Mouse (Mus musculus) ovary, postnatal 36 days (tissue): ENCODE measurements around the gene Ifnar2.

Experiments used
- DNase-seq: peaks from one replicate; pipeline ENCODE4 v3.0.0; 2022; ENCODE audit warnings: low spot score, mixed read lengths

Ifnar2 gene

GRCm38 (mm10) chr16:91372577-91373472 is at the start of gene Ifnar2:
Gene Ifnar2 (plus strand): TSS chr16:91372783.
- DNase-seq: peak; percentile 84

- no peak for DNase-seq
Measured at GRCm38 (mm10) chr16:91327605-91328004, 45.0 kb upstream of the Ifnar2 start.

DNA sequence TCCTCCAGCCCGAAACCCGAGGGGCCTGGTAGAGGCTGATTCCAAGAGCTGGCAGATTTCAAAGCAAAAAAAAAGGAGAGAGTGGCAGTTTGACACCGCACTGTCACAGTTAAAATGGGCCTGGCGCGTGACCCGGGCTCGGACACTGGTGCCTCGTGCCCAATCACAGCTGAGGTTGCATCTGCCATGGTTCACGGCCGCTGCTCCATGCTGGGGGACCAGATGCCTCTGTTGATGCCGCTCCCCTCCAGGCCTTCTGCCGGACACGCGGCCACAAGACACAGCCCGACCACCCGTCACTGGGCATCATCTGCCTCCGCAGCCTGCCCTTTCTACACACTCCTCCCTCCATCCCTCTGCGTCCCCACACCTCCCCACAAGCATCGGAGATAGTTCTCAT is 43.7 kb upstream of the Ifnar2 start:
- no peak for DNase-seq

DNA sequence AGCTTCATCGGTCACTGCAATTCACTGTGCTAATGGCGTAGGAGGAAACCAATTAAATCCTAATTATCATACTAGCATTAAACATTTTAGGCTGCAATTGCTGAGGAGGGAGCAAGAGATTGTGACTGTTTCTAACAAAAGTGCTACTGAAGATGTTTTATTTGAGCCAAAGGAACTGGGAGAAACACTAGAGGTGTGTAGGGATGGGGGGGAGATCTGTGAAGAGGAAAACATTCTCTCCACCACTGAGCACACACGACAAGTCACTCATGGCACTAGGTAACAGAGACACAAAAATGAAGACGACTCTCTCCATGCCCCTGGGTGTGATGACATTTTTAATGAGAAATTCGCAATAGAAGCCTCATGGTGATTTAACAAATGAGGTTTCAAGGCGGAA is 42.1 kb upstream of the Ifnar2 start:
- no peak for DNase-seq

DNA sequence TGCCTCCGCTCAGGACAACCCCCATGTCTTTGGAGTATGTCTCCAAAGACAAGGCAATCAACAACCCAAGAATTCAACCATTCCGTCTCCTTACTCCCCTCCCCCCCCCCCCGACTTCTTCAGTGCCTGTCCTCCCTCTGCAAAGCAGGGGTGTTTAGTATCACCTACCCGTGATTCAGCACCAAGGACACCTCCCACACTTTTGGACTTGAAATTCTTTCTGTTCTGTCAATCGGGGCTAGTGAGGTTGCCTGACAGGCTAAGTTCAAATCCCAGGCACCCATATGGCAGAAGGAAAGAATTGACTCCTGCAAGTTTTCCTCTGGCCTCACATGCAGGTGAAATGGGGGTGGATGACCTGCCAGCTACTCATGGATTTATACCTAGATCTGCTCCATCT is 41.4 kb upstream of the Ifnar2 start:
- no peak for DNase-seq

DNA sequence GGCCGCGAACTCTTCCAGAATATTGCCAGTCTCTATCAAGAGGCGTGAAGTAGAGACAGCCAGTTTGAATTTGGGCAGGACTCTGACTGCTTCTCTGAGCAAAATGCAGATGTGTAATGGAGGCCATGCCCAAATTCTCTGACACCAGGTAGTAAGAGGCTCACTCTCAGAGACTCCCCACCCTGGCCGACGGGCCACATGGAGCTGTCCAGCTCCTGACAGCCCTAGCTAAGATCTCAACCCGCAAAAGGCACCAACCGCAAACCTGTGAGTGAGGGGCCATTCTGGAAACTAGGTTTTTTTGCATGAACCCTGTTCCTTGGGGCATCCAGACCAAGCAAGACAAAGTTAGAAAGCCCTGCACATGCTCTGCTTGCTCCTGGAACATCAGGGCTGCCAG is 39.7 kb upstream of the Ifnar2 start:
- DNase-seq: no peak

- DNase-seq: no peak
Measured at GRCm38 (mm10) chr16:91334190-91334893, 38.2 kb upstream of the Ifnar2 start.

DNA sequence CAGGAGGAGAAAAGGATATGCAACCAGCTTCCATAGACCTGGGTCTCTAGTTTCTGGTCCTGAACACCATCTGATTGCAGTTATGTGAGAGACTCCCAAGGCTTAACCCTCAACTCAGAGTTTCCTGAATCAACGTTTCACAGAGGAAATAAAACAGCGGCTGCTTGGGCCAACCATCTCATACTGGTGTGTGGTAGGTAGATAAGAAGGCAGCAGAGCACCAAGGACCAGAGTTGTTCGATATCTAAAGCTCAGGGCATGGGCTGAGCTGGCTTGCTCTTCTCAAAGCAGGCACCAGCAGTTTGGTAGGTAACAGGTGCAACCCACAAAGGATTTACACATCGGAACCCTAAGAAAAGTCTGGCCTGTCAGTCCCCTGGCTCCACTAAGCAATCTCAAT is 35.8 kb upstream of the Ifnar2 start:
- DNase-seq: no peak

- no peak for DNase-seq
Measured at GRCm38 (mm10) chr16:91337480-91337879, 35.1 kb upstream of the Ifnar2 start.

- no peak for DNase-seq
Measured at GRCm38 (mm10) chr16:91346491-91346890, 26.1 kb upstream of the Ifnar2 start.

- DNase-seq: no peak
Measured at GRCm38 (mm10) chr16:91347491-91348263, 24.9 kb upstream of the Ifnar2 start.

DNA sequence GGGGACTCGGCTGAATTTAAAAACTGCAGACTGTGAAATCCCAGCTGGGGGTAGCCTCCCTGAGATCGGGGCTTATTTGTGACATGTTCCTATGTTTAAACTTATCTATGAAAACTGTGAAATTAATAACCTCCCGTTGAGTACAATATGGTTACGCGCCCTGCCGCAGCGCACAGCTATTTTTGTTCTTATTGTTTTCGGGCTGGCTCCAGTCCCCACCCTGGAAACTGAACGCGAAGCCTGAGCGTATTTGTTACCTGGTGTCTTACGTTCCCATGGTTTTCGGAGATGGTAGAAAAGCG is 24.4 kb upstream of the Ifnar2 start:
- no peak for DNase-seq

DNA sequence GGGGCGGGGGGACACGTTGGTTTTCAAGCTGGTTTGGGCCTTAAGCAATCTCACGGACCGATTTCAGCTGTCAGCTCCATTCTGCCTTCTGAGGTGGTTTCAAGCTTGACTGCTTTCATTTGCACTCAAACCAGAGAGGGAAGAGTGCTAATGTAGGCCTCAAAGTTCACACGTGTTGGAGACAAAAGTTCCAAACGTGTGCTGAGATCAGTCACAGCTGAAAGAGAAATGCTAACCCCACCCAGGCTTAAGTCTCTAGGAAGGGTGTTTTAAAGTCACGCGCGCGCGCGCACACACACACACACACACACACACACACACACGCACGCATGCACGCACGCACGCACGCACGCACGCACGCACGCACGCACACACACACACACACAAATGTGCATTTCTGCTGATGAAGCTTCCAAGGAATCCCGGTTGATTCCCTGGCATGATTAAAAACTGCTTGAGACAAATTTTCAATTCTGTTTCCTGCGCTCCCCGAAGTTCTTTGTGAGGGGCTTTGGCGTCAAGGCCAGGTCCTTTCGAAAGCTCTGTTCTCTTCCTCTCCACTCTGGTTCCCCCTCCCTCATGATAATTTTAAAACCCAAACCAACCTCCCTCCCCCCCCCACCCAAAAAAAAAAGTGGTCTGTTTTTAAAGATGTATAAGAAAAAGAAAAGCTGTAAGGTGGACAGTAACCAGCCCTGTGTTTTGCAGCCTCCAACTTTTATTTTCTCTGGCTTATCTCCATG is 23.8 kb upstream of the Ifnar2 start:
- DNase-seq: no peak

GRCm38 (mm10) chr16:91352084-91352562 is 20.5 kb upstream of the Ifnar2 start:
- DNase-seq: peak; percentile 32

- no peak for DNase-seq
Measured at GRCm38 (mm10) chr16:91352749-91353148, 19.8 kb upstream of the Ifnar2 start.

- DNase-seq: no peak
Measured at GRCm38 (mm10) chr16:91353177-91353576, 19.4 kb upstream of the Ifnar2 start.

DNA sequence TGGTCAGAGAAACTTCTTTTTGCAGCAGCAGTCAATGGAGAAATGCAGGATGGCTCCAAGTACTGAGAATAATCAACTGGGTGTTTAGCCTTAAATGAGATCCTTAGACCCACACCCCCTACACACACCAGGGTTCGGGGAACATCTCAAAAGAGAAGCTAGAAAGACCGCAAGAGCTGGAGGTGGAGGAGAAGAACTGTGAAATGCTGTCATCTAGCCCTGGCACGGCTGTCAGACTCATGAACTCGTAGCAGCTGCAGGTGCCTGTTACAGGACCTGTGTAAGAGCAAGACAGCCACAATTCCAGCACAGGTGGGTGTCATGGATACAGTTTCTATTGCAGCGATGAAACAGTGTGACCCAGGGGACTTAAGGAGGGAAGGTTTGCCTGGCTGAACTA is 18.9 kb upstream of the Ifnar2 start:
- DNase-seq: no peak

- no peak for DNase-seq
Measured at GRCm38 (mm10) chr16:91354599-91354998, 18.0 kb upstream of the Ifnar2 start.

- no peak for DNase-seq
Measured at GRCm38 (mm10) chr16:91355160-91355559, 17.4 kb upstream of the Ifnar2 start.

DNA sequence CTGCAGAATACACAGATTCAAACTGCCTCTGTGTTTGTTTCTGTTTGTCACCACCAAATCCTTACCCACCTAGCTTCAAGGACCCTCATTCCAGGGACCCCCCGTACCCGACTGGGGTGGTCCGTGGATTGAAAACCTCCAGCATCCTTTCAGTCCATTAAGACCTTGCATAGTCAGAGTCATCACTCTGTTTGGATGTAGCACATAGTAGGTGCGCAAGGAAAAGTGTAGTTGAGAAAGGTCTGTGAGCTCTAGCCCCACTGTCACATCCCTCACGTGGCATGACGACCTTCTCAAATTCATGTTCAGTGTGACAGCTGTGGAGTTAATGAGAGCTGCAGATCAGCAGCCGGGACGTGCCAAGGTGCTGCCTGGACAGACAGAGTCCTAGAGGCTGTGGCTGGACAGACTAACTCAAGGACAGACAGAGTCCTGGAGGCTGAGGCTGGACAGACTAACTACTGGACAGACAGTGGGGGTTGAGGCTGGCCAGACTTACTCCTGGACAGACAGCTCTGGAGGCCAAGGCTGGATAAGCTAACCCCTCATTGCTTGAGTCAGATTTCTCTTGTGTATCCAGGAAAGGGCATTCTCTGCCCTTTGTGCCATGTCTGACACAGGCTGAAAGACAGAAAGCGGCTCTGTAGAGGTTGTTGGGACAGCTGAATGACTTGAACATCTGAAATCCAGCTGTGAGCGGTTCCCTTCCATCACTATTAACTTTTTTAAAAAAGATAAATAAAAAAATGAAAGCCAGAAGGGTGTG is 15.6 kb upstream of the Ifnar2 start:
- DNase-seq: no peak

- DNase-seq: peak; percentile 30
Measured at GRCm38 (mm10) chr16:91357526-91357900, 15.1 kb upstream of the Ifnar2 start.
